Mouse (Mus musculus): Measurements from ENCODE around the gene Olfr724. TPM values are rescaled to one million over a fixed set of nuclear protein-coding genes. Genes with fewer than 3 reads are reported as not detected.
"Not testable (repeated sequence)": the region's sequence is repeated elsewhere in the genome, so short reads cannot be mapped to it uniquely, and the experiment has no call there.

Gene Olfr724
- total RNA-seq (2021): not detected
- long read RNA-seq, experiment 1: 0 reads
- long read RNA-seq, experiment 2: 0 reads

GRCm38 (mm10) chr14:49963174-49963573 lies at the start of gene Olfr724:
TSS of gene Olfr724 (minus strand) at chr14:49963274.
- DNase-seq (ENCODE audit: low spot score in 2 of 2): not testable (repeated sequence)

- DNase-seq (ENCODE audit: low spot score in 2 of 2): no peak
These were observed 7.2 kb downstream of the Olfr724 start for GRCm38 (mm10) chr14:49955890-49956289.

- DNase-seq (ENCODE audit: low spot score in 2 of 2): not testable (repeated sequence)
These were observed 31.4 kb downstream of the Olfr724 start, which contains the start of gene Olfr723 for GRCm38 (mm10) chr14:49931687-49932086. TSS of gene Olfr723 (minus strand) at chr14:49931787.

Other genes with a start within 250 kb of the Olfr724 start
- gene Armh4, start 179.9 kb downstream of the Olfr724 start, total RNA-seq (2021): 10 to 100 TPM; 23.9 to 29.3 TPM
- not detected for gene Olfr722, start 61.3 kb downstream of the Olfr724 start, total RNA-seq (2021)
- not detected for gene Olfr723, start 31.5 kb downstream of the Olfr724 start, total RNA-seq (2021)
- gene Olfr725, start 77.1 kb upstream of the Olfr724 start, total RNA-seq (2021): not detected
- not detected for gene Olfr726, start 127.7 kb upstream of the Olfr724 start, total RNA-seq (2021)
- not detected for gene Olfr727, start 159.9 kb upstream of the Olfr724 start, total RNA-seq (2021)
- gene Olfr728, start 179.4 kb upstream of the Olfr724 start, total RNA-seq (2021): not detected
- gene Olfr729, start 189.6 kb upstream of the Olfr724 start, total RNA-seq (2021): not detected
- gene Olfr730, start 224.9 kb upstream of the Olfr724 start, total RNA-seq (2021): not detected

Data from left cerebral cortex, adult 18-20 months (tissue).